Mouse (Mus musculus): ENCODE measurements around the gene Cel.

The Cel gene

DNA sequence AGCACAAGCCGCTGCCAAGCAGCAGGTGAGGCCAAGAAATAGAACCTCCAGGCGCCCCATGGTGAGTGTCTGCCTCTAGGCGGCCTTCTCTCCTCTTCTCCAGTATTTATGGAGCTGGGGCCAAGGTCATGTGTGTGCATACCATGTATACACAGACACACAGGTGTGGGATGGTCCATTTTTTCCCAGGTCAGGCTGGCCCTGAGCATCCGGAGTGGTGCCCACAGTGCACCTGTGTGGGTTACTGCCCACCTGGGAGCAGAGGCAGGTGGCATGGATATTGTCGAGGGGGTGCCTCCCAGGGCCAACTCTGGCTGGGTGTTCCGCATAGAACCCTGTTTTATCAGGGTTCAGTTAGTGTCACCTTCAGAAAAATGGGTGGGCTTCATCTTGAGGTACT, at the start of gene Cel:
Gene Cel (minus strand): TSS at position 101 of the 400 bp plus-strand sequence.
- no peak for DNase-seq (ENCODE audit: low read depth, low spot score)

DNA sequence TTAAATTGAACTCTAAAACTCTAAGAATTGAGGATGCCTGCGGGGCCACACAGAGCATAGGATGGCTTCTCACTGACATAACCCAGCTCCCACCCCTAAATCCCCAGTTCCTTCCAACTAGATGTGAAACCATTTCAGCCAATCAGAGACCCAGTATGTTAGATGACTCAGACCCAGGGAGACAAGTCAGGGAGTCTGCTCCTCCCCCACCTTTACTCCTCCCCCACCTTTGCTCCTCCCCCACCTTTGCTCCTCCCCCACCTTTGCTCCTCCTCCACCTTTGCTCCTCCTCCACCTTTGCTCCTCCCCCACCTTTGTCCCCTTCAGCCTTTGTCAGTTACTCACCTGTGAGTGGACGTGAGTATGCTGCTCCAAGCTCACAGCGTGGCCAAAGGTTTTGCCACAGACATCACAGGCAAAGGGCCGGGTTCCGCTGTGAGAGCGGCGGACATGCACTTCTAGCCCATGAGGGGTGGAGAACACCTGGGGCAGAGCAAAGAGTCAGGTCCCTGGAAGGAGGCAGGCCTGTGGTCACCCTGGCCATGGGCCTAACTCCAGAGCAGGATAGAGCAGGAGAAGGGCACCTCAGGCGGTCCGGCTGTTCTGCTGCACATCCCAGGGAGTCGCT, 49.3 kb upstream of the Cel start:
- no peak for DNase-seq (ENCODE audit: low read depth, low spot score)

DNA sequence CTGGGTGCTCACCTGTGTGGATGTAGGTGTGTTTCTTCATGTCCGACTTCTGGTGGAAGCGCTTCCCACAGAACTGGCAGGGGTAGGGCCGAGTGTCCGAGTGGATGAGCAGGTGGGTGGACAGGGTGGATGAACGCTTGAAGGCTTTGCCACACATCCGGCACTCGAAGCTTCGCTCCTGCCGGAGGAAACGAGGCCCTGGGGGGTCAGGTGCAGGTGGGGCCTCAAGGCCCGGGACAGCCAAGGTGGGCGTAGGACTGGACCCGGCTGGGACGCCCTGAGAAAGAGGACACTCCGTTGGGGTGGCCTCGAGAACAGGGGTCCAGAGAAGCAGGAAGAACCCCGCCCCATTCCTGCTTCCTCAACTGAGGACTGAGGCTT, 48.2 kb upstream of the Cel start:
- DNase-seq (ENCODE audit: low read depth, low spot score), result no peak

DNA sequence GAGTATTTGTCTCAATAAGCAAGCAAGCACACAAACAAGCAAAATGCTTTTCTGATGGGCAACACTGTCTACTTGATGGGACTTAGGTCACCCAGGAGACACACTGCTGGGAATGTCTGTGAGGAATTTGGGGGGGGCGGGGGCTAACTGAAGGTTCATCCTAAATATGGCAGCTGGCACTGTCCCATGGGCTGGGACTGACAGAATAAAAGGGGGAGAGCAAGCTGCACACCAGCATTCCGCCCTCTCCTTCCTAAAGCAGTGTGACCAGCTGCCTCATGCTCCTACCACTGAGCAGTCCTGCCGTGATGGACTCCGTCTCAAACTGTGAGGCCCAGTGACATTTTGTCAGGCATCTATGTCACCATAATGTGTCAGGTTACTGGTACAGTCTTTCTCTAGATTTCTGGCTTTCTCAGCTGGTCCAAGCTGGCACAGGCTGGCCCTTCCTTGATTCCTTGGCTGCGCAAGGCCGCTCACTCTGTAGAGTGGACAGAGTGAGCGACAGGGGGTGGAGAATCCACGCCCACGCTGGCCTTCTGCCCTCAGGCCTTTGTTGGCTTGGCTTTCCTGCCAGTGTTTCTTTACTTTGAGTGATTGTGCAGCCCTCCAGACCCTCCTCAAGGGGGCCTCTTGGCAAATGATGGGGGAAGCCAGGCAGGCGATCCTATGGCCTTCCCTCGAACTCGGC, 47.7 kb upstream of the Cel start:
- no peak for DNase-seq (ENCODE audit: low read depth, low spot score)

DNA sequence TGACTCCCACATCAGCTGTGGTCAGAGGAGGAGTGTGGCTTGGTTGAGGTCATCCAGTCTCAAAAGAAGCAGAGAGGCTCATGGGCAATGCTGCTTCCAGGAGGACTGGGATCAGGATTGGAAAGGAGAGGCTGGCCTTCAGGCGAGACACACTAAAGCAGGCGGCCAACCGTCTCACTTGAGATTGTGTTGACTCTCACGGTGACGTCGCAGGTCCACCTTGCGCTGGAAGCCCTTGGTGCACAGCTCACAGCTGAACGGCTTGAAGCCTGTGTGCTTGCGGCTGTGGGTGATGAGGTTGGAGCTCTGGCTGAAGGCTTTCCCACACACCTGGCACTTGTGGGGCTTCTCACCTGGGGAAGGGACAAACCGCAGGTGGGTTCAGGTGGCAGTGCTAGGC, 46.6 kb upstream of the Cel start:
- DNase-seq (ENCODE audit: low read depth, low spot score), result no peak

DNA sequence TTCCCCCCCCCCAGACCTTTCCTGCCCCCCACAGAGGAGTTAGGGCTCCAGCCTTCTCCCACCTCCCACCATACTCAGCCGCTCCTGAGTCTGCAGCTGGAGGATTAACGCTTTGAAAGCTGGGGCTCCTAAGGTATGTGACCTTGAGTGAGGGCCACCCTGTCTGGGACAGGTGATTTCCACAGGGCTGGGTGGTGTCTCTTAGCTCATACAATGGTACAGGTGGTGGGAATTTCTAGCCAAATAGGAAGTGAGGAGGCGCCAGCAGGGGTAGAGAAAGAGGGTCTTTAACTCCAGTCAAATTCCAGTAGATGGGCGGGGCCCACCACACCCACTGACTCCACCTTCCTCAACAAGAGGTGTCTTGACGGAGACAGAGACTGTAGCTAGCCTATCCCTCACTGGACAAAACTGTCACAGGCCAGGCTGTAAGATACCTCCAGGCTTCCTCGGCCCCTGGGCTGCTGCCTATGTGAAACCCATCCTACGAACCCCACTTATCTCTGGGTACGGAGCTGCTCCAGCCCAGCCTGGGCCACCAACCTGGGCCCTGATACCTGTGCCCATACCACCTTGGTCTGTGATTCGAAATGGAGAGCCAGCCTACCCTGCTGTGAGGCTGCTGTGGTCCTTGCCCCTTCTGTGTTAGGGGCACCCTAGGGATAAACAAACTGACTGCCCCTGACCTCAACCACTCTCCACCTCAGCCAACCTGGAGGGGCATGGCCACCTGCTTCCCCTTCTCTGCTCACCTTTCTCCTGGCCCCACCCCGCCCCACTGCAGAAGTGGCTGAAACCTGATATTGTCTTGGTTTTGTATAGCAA, 44.4 kb upstream of the Cel start:
- DNase-seq (ENCODE audit: low read depth, low spot score), result no peak

DNA sequence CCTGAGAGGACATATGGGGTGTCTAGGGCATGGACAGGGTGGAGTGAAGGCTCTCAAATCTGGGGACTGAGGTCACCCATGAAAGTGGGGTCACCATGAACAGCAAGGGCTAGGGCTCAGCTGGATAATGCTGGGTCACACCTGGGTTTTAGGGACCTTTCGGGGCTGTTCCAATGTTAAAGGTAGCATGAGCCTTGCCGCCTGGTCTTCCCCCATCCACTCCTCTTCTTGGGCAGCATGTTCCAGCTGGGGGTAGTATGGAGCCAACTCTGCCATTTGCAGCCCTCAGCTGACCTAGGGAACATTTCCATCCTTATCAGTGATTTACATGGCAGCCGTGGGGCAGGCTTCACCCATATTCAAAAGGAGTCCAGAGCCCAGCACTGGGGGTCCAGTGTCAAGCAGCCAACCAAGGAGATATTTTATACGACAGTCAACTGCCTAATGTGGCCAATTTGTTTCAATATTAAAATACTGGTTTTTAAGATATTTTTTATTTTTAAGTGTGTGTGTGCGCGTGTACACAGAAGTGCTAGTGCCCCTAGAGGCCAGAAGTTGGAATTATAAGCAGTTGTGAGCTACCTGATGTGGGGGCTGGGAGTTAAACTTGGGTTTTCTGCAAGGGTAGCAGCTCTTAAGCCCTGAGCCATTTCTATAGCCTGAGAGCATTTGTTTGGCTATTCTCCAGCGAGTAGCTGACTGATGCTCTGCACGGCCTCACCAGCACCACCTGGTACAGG, 43.6 kb upstream of the Cel start:
- no peak for DNase-seq (ENCODE audit: low read depth, low spot score)

DNA sequence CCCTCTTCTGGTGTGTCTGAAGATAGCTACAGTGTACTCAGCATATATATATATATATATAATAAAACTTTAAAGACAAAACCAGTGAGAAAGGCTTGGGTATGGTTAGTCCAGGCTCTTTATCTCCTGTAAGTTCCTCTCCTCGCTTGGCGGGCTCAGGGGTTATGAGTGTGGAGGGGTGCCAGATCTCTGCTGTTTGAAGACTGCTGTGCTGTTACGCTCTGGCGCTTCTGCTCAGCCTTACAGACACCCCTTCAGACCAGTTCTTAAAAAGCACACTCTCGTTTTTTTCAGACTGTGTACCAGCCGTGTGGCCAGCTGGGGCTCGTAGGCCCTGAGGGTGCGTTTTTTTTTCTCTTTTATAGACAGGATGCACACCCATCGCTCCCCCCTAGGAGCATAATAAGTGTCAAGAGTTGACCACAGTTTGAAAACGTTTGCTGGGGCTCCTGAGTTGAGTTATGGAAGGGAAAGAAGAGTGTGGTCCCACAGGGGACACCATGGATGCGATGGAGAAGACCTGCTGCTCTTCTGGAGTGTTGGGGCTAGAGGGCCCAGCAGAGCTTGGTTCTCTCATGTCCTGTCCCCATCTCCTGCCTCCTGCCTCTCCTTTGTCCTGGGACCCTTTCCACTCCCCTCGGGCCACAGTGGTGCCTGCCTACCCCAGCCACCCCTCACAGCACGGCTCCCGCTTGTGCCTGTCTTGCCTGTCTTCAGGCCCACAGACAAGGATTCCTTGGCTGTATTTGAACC, 42.8 kb upstream of the Cel start:
- no peak for DNase-seq (ENCODE audit: low read depth, low spot score)

DNA sequence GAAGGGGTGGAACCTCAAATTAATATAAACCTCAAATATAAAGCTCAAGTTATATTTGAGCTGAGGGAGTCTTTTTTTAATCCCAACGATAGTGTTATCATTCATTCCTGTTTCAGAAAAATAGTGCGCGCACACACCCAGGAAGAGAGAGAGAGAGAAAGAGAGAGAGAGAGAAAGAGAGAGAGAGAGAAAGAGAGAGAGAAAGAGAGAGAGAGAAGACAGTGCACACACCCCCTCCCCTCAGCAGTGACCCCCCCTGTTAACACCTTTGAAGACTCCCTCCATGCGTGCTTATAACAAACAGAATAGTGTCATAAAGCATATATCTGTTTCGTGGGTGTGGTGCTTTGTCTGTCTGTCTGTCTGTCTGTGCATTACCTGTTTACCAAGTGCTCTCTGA, 40.3 kb upstream of the Cel start:
- DNase-seq (ENCODE audit: low read depth, low spot score), result no peak

DNA sequence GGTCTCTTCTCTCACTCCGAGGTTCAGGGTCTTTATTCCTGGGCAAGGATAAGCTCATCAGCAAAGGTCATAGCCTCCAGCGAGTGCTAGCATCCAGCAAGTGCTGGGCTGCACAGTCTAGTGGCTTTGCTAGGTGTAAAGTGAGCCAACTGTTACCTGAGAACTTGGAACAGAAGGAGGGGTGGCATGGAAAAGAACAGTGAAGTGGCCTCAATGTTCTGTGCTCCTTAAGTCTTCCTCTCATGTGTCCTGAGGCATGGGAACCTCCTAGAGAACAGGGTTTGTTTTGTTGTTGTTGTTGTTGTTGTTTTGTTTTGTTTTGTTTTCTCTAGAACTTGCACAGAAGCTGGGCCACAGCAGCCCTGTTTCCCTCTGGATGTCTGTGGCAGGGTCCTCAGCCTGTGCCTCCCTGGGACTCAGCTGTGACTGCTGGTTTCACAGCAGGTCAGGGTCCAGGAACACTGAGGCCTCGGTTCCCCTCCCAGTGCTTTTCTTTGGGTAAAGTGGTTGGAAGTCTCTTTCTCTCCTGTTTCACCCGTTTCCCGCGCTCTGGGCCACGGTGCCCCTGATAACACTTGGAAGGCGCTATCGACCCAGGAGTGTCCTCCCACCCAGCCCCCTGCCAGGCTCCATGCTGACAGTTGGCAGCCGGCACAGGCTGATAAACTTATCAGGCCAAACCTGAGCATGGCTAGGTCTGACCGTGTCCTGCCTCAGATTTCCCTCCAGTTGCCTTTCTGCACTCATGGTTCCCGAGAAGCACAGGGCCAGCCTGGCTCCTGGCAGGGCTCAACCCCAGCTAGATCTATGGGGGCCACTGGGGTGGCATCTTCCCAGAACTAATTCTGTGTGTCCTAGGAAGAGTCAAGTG, 38.8 kb upstream of the Cel start:
- DNase-seq (ENCODE audit: low read depth, low spot score), result no peak

DNA sequence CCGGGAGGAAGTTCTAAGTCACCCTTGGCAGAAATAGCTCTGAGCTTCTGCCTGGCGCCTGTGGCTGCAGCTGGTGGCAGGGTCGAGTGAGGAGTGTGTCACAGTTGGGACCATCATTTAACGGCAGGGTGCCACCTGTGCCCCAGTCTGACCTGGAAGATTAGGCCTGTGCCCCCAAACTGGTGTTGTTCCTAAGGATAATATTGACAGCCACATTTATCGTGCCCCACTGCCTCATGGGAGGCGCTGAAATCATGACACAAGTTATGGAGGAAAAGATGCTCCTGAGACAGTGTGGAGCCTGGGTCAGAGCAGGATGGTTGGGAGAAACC, 36.3 kb upstream of the Cel start:
- DNase-seq (ENCODE audit: low read depth, low spot score), result no peak

DNA sequence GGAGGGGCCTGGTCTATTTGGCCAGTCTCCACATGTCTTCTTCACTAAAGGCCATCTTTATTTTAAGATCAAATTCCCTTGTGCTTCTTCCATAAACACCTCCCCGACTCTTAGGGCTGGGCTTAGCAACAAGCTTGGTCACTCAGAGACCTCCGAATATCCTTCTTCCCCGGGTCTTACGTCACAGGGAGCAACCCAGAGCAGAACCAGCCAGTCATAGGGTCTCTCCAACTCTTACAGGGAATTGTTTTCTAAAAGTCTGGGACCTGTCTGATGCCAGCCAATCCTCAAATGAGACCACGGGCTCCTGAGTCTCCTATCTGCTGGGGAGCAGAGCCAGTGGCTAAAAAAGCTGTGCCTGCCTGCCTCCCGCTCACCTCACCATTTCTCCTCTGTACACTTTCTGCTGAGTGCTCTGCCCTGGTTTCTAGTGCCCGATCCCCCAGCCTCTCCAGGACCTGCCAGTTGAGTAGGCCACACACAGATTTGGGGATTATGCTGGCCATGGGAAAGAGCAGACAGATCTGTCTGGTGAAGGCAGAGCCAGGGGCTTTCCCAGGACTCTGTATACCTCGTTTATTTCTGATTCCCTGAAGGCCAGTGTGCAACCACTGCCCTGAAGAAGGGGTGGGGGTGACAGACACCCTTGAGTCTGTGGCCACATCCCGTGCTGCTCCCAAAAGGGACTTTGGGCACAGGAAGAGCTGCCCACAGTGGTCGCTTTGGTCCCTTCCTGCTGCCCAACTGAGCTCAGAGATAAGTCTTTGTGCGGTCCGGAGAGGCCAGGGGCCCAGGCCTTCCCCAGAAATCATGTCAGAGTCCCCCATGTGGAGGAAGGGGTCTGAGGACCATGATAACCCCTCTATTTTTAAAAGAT, 35.7 kb upstream of the Cel start:
- DNase-seq (ENCODE audit: low read depth, low spot score), result no peak

DNA sequence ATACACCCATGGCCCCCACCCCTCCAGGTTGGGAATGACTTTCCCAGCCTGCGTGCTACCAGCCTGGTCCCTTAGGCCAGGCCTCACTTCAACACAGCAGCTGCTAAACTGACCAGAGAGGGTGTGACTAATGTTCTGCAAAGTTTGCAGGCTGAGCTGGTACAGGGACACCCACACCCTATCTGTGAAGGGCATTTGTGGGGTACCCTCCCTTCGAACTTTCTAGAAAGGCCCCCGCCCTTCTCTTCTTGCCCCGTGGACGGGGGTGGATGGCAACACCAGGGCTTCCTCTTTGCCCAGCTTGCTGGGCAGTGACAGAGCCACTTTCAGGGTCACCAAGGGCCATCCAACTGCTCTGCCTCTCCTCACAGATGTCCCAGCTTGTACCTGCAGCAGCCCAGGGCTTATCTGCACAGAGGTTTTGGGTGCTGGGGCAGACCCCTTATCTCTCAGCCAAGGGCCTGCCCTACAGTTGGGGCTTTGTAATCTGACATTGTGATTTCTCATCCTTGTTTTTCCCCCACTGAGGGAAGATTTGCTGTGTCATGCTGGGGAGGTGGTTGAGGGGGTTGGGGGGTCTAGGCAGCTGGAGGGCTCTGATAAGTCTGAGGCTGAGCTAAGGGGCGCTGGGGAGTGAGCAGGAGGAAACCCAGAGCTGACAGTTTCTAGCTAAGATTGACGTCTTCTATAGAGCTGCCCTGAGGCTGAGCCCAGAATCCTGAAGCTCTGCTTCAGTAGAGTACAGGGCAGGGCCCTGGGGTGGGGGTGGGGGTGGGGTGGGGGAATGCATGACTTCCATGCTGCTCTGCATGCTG, 34.7 kb upstream of the Cel start:
- DNase-seq (ENCODE audit: low read depth, low spot score), result no peak

DNA sequence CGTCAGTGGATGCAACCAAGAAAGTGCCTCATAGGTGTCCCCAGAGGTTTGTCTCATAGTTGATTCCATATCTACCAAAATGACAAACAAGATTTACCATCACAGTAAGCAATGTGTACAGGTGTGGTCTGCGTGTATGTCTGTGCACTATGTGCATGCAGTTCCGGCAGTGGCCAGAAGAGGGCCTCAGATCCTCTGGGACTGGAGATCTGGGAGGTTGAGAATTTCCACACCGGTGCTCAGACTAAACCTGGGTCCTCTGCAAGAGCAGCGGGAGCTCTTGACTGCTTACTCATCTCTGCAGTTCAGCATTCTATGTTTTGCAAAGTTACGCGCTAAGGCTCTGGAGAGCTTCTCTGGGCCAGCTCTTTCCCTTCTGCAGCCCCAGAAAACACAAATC, 33.8 kb upstream of the Cel start:
- no peak for DNase-seq (ENCODE audit: low read depth, low spot score)

DNA sequence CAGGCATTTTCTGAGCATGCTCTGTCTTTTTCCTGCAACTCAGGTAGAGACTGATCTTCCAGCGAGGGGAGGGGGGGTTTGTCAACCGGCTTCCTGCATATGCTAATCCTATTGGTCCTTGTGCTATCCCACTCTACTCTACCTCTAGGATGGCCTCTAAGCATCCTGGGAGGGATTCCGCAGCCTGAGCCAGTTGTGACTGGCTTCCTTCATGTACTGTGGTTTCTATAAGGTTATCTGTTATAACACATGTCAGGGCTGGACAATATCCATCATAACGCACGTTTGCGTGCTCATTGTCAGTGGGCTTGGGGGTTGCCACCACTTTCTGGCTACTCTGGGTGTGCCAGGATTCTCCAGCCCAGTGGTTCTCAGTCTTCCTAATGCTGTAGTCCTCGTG, 32.8 kb upstream of the Cel start:
- DNase-seq (ENCODE audit: low read depth, low spot score), result no peak

DNA sequence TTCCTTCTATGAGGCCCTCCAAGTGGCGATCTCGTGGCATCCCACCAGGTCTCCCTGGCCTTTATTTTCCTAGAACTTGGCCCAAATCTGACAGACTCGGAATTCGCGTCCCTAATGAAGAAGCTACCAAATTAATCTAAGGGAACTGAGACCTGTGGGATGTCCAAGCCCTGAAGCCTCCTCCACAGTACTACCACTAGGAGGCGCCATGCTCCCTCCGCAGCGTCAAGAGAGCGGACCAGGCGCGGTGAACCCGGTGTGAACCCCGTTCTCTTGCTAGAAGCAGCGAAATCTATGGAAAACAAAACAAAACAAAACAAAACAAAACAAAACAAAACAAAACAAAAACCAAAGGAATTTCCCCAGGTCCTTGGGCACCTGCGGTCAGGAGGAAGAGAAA, 29.6 kb upstream of the Cel start:
- peak; percentile 41 for DNase-seq (ENCODE audit: low read depth, low spot score)

DNA sequence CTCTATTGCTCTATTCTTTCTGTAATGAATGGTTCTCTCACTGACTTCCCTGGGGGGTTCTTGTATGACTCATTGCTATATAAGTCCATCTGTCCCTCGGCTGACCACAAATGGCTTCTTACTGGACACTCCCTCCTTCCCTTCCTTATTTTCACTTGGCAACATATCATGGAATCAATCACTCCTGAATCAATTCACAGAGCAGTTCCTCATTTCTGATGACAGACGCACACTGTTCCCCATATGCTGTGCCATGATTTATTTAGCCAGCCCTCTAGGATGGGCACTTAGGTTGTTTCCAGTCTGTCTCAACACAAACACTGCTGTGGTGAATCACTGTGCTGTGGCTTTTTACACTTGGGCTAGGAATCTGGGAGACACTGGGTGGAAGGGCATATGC, 28.3 kb upstream of the Cel start:
- DNase-seq (ENCODE audit: low read depth, low spot score), result no peak

DNA sequence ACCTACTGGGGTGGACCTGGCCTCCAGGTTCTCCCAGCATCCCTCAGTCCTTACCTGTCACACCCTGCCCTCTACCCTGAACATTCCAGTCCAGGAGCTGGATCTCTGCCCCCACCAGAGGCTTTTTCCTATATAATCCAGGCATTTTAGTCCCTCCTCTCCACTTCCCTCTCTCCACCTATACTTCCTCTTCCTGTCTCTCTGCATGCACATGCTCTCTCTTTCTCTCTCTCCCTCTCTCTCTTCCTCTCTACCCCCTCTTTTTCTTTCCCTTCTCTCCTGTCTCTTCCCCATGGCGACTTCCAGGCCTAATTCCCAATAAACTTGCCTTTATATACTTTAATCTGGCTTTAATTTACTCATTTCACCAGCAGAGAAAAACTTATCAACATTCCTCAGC, 25.4 kb upstream of the Cel start:
- no peak for DNase-seq (ENCODE audit: low read depth, low spot score)

DNA sequence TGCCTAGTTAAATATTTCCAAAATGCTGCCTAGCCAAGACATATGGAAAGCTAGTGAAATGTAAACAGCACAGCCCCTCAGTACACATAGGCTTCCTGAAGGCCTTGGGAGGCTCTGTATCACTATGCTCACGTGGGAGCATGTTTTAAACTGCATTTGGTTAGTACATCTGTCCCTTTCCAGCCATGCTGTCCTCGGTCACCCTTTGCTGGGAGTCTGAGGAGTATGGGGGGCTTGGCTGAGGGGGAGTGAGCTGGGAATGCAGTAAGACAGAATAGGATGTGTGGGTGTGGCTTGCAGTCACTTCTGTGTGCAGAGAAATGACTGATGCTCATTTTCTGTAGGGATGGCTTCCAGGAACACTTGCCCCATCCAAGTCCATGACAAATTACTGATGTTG, 22.5 kb upstream of the Cel start:
- no peak for DNase-seq (ENCODE audit: low read depth, low spot score)

Measured in retina, postnatal 7 days (tissue).